Mouse (Mus musculus) midbrain, embryonic 10.5 days (tissue): ENCODE measurements at regions not wholly inside any gene's neighbourhood (a gene's known extent, or its start where the extent isn't known, plus 50 kb on each side); places are given as distances from the start of the nearest gene placed in this dataset.

Experiments used
- DNase-seq: peaks from one replicate; pipeline ENCODE4 v3.0.0-alpha.2; 2017; ENCODE audit warnings: low spot score
- H3K27ac ChIP-seq: fragments of 300-500 bp; sonication (generic); replicated peaks from 2 replicates; pipeline ENCODE4 v1.5.1; 2016; ENCODE audit warnings: mild to moderate bottlenecking
- H3K27me3 ChIP-seq: fragments of 300-500 bp; sonication (generic); 2 replicates; pipeline ENCODE4 v1.6.1; 2016; ENCODE audit warnings: low read depth, mild to moderate bottlenecking; ENCODE audit not compliant: poor library complexity, severe bottlenecking
- H3K36me3 ChIP-seq: fragments of 300-500 bp; sonication (generic); 2 replicates; pipeline ENCODE4 v1.6.1; 2016; ENCODE audit warnings: mild to moderate bottlenecking, moderate library complexity
- H3K4me1 ChIP-seq: fragments of 300-500 bp; sonication (generic); 2 replicates; pipeline ENCODE4 v1.6.1; 2016
- H3K4me3 ChIP-seq: fragments of 300-500 bp; sonication (generic); 2 replicates; pipeline ENCODE4 v1.5.1; 2016; ENCODE audit warnings: mild to moderate bottlenecking, moderate library complexity
- H3K9me3 ChIP-seq: fragments of 300-500 bp; sonication (generic); replicated peaks from 2 replicates; pipeline ENCODE4 v1.6.1; 2016; ENCODE audit warnings: mild to moderate bottlenecking
- WGBS: fragments of 180-500 bp; shearing (Covaris S2); methylation state at CpG from one replicate; pipeline ENCODE4 v1.1.7; 2016; 5-methylcytosine and 5-hydroxymethylcytosine counted together

DNA sequence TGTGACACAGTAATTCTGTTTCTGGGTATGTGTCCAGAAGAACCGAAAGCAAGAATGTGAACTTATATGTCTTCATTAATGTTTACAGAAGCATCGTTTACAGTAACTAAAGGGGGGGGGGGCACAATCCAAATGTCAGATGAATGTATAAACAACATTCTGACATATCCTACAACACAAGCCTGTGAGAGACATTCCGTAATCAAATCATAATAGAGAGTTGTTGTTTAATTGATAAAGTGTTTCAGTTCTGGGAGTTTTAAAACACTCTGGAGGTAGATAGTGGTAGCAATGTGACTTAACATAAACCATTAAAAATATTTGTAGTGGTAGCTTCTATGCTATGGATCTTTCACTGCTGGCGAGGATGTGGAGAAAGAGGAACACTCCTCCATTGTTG, 71.6 kb upstream of the Rnaseh2b start:
- H3K36me3 ChIP-seq, result no peaks in the 10 kb centered on the region
- no peak for DNase-seq
- H3K4me1 ChIP-seq, result no peaks in the 10 kb centered on the region
- no peak overlapping the region for H3K27ac ChIP-seq
- no peaks in the 10 kb centered on the region for H3K9me3 ChIP-seq
- WGBS, result 89% methylated on average over 4 of the region's 4 CpGs
- no peak overlapping the region for H3K4me3 ChIP-seq
- no peaks in the 10 kb centered on the region for H3K27me3 ChIP-seq
